Mouse (Mus musculus) left cerebral cortex, adult 2 months (tissue): ENCODE data around the gene Banp. TPM values are rescaled to one million over a fixed set of nuclear protein-coding genes. Genes with fewer than 3 reads are reported as not detected.

ENCODE experiments used
- DNase-seq, 2 experiments: peaks; one replicate each; pipeline ENCODE4 v3.0.0; 2021 to 2022; ENCODE audit warnings: low spot score in 2 of 2, mixed read lengths in 1 of 2; ENCODE audit errors: extremely low spot score in 1 of 2
- H3K27ac ChIP-seq: fragments of 200-600 bp; 2 replicates; pipeline ENCODE4 v1.8.1; 2022
- H3K4me3 ChIP-seq: fragments of 200-600 bp; 2 replicates; pipeline ENCODE4 v1.8.1; 2022
- CTCF ChIP-seq: fragments of 200-600 bp; IDR thresholded peaks from 2 replicates; pipeline ENCODE4 v1.8.1; 2022; ENCODE audit warnings: antibody characterized with exemption, mild to moderate bottlenecking, moderate library complexity
- intact Hi-C: fragments of 180-260 bp; cut with DNase I; formaldehyde crosslinking; loops from one replicate; pipeline ENCODE4 v1.15.1; 2025
- microRNA-seq, 2 experiments: library from miRNA; unstranded; fragments of <30 nt; microRNA quantifications; one replicate each; pipeline ENCODE4 v1.2.0; 2021
- total RNA-seq, 2 experiments: library from RNA; stranded (reverse); gene quantifications; 2 replicates each; pipeline ENCODE4 v1.2.3; 2021

The Banp gene
- total RNA-seq, 2 experiments from 2014 or later, result 31.4 to 62.5 TPM

DNA sequence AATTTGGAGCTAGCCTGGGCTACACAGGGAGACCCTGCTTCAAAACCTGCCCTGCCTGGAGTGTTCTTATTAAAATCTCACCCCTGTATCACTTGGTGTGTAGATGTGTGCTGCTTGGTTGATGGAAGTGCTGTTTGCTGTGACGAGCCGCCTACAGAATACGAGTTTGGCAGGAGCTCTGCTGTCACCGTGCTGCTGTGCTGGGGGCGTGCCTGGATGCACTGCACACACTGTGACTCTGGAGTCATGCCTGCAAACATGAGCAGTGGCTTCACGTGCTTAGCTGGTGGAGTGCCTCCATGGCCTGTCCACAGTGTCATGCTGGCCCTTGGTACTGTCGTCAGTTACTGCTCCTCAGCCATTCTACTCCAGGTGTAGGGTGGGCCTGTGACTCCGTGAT is 109.4 kb downstream of the Banp start:
- TF ChIP-seq CTCF, result no peak
- no peak overlapping the region for H3K27ac ChIP-seq
- no peak overlapping the region for H3K4me3 ChIP-seq
- DNase-seq, result peak; percentile 43 to 47
- intact Hi-C loops, result no loop called here

DNA sequence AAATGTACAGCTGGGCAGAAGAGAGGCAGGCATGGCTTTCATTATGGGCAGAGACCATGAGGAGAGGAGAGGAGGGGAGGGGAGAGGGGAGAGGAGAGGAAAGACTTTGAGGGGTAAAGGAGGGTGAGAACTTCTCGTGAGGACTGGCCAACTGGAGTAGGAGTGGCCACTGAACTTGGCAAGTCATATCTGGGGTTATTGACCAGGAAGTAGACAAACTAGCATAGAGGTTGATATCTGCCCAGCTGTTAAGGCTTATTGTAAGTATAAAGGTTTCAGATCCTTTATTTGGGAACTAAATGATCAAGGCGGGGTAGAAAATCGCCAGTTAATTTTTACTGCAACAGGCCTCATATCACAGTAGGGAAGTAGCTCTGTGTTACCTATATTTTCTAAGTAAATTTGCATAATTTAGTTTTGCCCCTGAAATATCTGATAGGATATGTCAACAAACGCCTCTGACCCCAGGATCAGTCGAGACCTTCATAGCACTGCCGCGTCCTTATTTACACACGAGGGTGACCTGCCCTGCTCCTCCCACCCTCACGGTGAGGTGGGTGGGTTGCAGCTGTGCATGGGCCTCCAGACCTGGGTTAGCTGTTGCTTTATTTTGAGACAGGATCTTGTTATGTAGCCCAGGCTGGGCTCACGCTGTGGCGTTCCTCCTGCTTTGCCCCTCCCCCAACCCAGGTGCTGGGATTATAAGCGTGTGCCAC is 113.1 kb downstream of the Banp start:
- no peak overlapping the region for H3K27ac ChIP-seq
- TF ChIP-seq CTCF, result no peak
- no peak overlapping the region for H3K4me3 ChIP-seq
- intact Hi-C loops, result no loop called here
- DNase-seq, result no peak

DNA sequence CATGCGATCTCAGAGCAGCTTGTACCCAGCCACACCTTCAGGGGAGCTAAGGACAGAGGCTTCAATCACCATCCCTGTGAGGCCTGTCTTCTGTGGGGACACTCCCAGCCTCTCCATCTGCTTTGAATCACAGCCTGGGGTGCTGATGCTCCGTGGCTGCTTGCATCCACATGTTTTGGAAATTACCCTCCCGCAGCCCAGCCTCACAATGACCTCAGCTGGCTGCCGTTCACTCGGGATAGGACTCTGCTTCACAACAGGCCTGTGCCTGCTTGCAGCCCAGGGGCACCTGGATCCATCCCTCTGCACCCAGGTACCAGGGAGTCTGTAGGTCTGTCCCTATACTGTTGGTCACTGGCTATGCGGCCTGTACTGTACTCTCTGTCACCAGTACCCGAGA is 114.8 kb downstream of the Banp start:
- Histone ChIP-seq H3K27ac (no peak overlapping the region), H3K4me3 (no peak overlapping the region)
- DNase-seq, result no peak
- TF ChIP-seq CTCF, result no peak
- intact Hi-C loops, result no loop called here

DNA sequence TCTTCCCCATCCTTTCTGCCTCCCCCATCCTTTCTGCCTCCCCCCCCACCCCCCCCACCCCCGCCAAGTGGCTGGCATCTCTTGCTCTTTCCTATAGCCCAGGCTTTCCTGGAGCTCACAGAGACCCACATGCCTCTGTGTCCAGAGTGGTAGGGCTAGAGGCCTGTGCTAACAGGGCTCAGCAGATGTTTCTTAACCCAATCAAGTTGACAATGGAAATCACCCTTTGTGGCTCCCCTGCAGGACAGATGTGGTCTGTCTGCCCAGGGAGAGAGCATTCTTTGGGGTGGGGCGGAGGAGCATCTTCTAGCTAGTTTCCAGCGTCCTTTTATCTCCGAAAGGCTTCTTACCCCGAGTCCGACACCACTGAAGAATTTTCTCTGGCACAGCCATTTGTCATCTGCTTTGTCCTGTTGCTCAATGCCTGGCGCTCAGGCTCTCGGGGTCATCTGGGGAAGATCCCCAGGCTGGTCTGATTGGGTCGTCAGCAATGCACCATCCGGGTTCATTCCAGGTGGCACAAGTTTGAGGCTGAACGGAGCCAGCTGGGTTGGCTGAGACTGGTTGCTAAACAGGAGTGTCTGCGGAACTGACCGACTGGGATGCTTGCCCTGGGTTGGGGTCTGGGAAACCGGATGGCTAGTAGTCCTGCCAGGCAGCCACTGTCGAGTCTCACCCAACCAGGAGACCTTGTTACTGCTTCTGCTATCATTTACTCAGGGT is 118.4 kb downstream of the Banp start:
- H3K4me3 ChIP-seq, result no peak overlapping the region
- DNase-seq, result no peak
- TF ChIP-seq CTCF, result no peak
- intact Hi-C loops, result no loop called here
- no peak overlapping the region for H3K27ac ChIP-seq

DNA sequence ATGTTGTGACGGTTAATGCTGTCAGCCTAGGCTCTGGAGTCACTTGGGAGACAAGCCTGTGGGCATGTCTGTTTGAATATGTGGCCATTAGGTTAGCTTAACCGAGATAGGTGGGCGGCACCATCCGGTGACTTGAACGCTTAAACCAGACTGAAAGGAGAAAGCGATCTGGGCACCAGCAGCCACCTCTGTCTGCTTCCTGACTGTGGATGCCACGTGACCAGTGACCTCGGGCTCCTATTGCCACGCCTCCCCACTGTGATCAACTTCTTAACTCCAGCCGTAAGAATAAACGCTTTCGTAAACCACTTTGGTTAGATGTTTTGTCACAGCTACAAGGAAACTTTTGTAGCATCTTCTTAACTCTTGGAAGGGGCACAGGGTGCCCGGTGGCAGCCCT is 119.1 kb downstream of the Banp start:
- H3K4me3 ChIP-seq, result no peak overlapping the region
- H3K27ac ChIP-seq, result no peak overlapping the region
- no peak for DNase-seq
- intact Hi-C loops, result no loop called here
- no peak for TF ChIP-seq CTCF

DNA sequence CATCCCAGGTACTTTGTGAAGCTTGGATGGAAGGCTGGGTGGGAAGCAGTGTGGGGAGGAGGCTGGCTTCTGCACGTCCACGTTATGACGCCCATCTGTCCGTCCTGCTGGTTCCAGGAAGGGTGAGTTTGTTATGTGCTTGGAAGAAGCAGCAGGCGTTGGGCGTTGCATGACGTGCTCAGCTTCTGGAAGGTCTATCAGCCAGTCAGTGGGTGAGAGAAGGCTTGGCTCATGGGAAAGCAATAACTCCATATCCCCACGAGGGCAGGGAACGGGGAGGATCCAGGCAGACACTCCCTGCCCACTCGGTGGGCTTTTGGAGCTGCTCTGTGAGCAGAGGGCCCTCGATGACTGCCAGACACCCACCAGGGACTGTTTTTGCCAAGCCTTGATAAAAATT is 119.7 kb downstream of the Banp start:
- DNase-seq, result peak in 1 of 2 experiments; percentile 53
- intact Hi-C loops, result no loop called here
- no peak overlapping the region for H3K4me3 ChIP-seq
- no peak overlapping the region for H3K27ac ChIP-seq
- TF ChIP-seq CTCF, result no peak; the same call in 1 of the 2 replicates

DNA sequence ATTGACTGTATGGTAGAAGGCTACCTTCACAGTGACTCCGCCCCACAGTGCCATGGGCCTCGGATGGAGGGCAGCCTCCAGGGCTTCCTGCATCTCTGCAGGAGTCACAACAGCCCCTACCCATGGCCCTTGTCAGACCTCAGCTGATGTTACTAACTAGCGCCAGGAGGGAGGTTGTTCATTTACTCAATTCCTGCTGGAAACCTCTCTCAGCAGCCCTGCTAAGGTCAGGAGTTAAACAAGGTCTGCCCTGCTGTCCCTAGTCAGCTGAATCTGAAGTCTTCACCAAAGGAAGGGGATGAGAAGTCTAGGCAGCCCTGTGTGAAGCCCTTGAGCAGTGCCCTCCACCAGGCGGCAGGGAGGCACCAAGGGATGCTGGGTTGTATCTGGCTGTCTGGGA is 121.6 kb downstream of the Banp start:
- intact Hi-C loops, result no loop called here
- Histone ChIP-seq H3K4me3 (no peak overlapping the region), H3K27ac (no peak overlapping the region)
- TF ChIP-seq CTCF, result no peak
- no peak for DNase-seq

DNA sequence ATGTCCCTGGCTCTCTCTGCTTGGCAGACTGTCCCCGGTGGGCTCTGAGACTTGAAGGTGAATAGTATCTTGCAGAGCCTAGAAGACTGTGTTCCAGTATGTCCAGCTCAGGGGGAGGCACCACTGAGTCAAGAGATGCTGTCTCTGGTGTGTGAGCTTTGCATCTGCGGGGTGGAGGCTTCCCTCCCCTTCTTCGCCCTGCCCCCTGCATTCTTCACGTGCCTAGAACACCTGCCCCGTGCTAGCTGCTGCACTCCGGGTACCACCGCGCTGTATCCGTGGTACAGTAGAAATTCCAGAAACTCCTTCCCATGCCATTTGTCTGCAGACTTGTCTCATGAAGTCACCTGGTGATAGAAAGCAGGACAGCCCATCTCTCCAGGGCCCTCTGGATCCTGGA is 124.4 kb downstream of the Banp start:
- intact Hi-C loops, result no loop called here
- no peak for TF ChIP-seq CTCF
- Histone ChIP-seq H3K27ac (no peak overlapping the region), H3K4me3 (no peak overlapping the region)
- DNase-seq, result no peak

DNA sequence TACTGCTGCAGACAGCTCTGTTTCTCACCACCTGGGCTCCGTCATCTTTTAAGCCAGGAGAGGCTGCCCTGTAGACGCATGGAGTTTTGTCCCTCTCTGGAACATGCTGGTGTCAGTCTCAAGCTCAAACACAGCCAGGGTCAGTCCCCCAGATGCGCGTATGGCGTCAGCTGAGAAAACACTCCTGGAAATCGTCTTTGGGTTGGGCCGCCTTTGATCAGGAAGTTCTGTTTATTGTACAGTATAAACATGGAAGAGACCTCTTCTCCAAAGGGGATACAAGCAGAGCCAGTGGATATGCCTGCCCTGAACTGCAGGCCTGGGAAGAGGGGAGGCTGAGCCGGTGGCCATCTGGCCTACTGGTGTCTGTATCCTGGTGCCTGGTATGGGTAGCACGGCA is 124.9 kb downstream of the Banp start:
- TF ChIP-seq CTCF, result no peak
- Histone ChIP-seq H3K27ac (no peak overlapping the region), H3K4me3 (no peak overlapping the region)
- intact Hi-C loops, result no loop called here
- DNase-seq, result no peak

DNA sequence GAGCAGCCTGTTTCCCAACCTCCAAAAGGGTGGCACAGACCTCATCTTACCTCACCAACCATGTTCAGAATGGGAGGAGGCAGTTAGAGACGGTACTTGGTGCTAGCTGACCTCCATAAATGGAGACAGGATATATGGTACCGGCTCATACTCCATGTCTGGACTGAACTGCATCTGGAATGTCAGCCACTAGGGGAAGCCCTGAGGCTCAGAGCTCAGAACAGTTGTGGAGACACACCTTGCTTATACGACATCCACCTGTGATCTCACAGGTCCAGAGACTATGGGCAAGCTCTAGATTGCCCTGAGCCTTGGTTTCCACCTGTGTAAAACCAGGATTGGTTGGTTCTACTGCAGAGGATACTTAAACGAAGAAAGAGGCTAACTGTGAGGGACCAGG is 125.4 kb downstream of the Banp start:
- Histone ChIP-seq H3K27ac (no peak overlapping the region), H3K4me3 (no peak overlapping the region)
- no peak for DNase-seq
- TF ChIP-seq CTCF, result peak; percentile 12
- intact Hi-C loops, result no loop called here

DNA sequence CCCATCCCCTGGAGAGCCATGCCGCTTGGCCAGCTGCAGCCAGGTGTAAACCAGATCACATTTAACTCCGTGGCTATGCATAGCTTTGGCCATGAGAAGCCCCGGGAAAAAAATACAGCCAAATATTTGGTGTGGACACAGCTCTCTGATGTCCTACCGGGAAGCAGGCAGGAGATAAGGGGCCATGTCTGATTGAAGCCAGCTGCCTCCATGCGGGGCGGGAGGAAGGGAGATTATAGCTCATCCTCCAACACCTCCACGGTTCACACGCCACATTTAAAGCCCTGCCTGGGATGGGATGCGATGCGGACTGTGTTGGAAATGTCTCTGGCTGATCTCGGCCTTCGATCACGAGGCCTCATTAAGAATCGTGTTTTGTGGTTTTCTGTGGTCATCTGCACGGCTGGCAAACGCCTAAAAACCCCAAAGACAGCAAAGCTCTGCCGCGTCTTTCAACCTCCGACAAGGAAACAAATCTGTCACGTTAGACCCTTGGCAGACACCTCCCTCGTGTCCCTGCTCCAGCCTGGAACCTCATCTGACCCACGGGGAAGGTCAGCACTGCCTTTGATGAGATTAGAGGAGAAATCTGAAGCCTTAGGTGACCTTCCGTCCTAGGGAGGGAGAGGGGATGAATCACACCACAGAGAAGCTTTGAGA is 126.8 kb downstream of the Banp start:
- no peak for DNase-seq
- no peak overlapping the region for H3K4me3 ChIP-seq
- intact Hi-C loops, result no loop called here
- no peak for TF ChIP-seq CTCF
- H3K27ac ChIP-seq, result no peak overlapping the region

DNA sequence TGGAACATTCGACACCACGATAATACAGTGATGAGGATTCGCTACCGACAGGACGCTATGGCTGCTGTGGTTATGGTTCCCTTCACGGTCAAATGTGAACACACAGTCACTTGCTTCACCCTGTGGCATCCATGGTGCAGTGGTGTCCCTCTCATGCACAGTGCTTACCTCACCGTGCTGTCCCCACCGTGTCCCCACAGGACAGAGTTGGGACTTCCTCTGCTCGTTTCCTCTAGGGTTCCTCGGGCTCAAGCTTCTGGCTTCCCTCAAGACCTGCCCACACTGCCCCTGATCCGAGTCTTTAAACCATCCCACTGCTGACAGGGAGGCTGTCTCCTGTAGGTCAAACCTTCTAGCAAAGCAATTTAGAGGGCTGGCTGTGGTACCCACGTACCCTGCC is 128.8 kb downstream of the Banp start:
- DNase-seq, result no peak
- no peak overlapping the region for H3K27ac ChIP-seq
- H3K4me3 ChIP-seq, result no peak overlapping the region
- intact Hi-C loops, result no loop called here
- no peak for TF ChIP-seq CTCF

Small RNA genes within 50 kb of the gene (microRNA-seq; reads per million reads assigned to microRNA genes)
- 0.49 to 1.4 reads per million in 2 experiments for gene Mir7237

Other genes starting within 250 kb of the Banp start
- 100 to 1,000 TPM; 285 to 297 TPM for gene Jph3, start 220.1 kb upstream of the Banp start, total RNA-seq
- gene Klhdc4, start 120.2 kb upstream of the Banp start, total RNA-seq, result 10 to 100 TPM; 33.2 to 38.3 TPM
- gene Slc7a5, start 42.1 kb upstream of the Banp start, total RNA-seq, result 10 to 100 TPM; 61.5 to 63.2 TPM
- not detected for gene Car5a, start 4.8 kb upstream of the Banp start, total RNA-seq